Mouse (Mus musculus) liver, embryonic 16.5 days (tissue): ENCODE results near the gene Fblim1. TPM values are rescaled to one million over a fixed set of nuclear protein-coding genes. Genes with fewer than 3 reads are reported as not detected.

Experiments
- ATAC-seq: fragments of 200-750 bp; cut with Nextera tagmentation; 2 replicates; pipeline ENCODE4 v1.8.0; 2017; ENCODE audit warnings: low read depth, mild to moderate bottlenecking, moderate number of reproducible peaks, moderate library complexity
- H3K27ac ChIP-seq: fragments of 300-500 bp; sonication (generic); 2 replicates; pipeline ENCODE4 v1.5.1; 2014; ENCODE audit warnings: mild to moderate bottlenecking, low read length
- H3K27me3 ChIP-seq: fragments of 300-500 bp; sonication (generic); 2 replicates; pipeline ENCODE4 v1.6.1; 2014; ENCODE audit warnings: low read depth, low read length, mixed read lengths; ENCODE audit not compliant: control insufficient read depth, insufficient read depth
- H3K36me3 ChIP-seq: fragments of 300-500 bp; sonication (generic); 2 replicates; pipeline ENCODE4 v1.6.1; 2014; ENCODE audit warnings: mild to moderate bottlenecking; ENCODE audit not compliant: control insufficient read depth, insufficient read depth
- H3K4me1 ChIP-seq: fragments of 300-500 bp; sonication (generic); 2 replicates; pipeline ENCODE4 v1.6.1; 2014; ENCODE audit warnings: low read depth, low read length, mixed read lengths; ENCODE audit not compliant: control insufficient read depth
- H3K4me2 ChIP-seq: fragments of 300-500 bp; sonication (generic); 2 replicates; pipeline ENCODE4 v1.6.1; 2014; ENCODE audit warnings: low read depth, low read length, mixed read lengths
- H3K4me3 ChIP-seq: fragments of 300-500 bp; sonication (generic); 2 replicates; pipeline ENCODE4 v1.5.1; 2014; ENCODE audit warnings: low read depth, mild to moderate bottlenecking, low read length
- H3K9ac ChIP-seq: fragments of 300-500 bp; sonication (generic); 2 replicates; pipeline ENCODE4 v1.6.1; 2014; ENCODE audit warnings: low read depth, low read length
- H3K9me3 ChIP-seq: fragments of 300-500 bp; sonication (generic); replicated peaks from 2 replicates; pipeline ENCODE4 v1.6.1; 2016; ENCODE audit warnings: low read length; ENCODE audit not compliant: control insufficient read depth
- WGBS: fragments of 180-500 bp; shearing (Covaris S2); extraction: QIAGEN DNeasy Blood & Tissue Kit; methylation state at CpG from one replicate; pipeline ENCODE4 v1.1.7; 2014; ENCODE audit not compliant: insufficient replicate concordance; 5-methylcytosine and 5-hydroxymethylcytosine counted together
- polyA plus RNA-seq: library from polyadenylated mRNA; unstranded; fragments of >200 nt; fragmentation: Nextera tagmentation; extraction: Ambion mirVana; gene quantifications from 2 replicates; pipeline ENCODE4 v1.2.1, GENCODE M21; 2015

The Fblim1 gene
- polyA plus RNA-seq, 1 experiment from 2014 or later, result 2.3 TPM

DNA sequence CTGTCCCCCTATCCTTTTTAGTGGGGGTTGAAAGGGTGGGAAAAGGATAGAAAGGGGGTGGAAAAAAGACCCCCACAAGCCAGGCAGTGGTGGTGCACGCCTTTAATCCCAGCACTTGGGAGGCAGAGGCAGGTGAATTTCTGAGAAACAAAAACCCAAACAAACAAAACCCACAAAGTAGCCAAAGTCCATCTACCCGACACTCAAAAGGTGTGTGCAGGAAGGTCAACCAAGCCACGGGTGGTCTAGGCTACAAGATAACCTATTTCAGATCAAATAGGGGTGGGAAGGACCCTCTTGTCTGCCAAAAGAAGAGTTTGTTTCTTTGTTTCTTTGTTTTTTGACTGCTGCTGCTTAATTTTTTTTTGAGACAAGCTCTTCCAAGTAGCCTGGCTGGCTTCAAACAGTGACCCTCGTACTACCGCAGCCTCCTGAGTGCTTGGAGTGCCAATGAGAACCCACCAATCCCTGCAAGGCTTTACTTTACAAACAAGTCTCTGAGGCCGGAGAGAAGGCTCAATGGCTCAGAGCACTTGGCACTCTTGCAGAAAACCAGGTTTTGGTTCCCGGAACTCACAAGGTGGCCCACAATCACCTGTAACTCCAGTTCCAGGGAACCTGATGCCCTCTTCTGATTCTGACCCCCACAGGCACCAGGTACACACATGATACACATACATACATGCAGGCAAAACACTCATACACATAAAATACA, 78.8 kb downstream of the Fblim1 start:
- no peaks in the 10 kb centered on the region for H3K27me3 ChIP-seq
- H3K27ac ChIP-seq, result no peak overlapping the region
- H3K4me2 ChIP-seq, result no peak overlapping the region
- no peaks in the 10 kb centered on the region for H3K9me3 ChIP-seq
- H3K9ac ChIP-seq, result no peak overlapping the region
- peaks cover 4% of the 10 kb centered on the region for H3K36me3 ChIP-seq
- no peak for ATAC-seq
- H3K4me1 ChIP-seq, result peaks cover 34% of the 10 kb centered on the region
- H3K4me3 ChIP-seq, result no peak overlapping the region
- WGBS, result 61% methylated on average over 7 of the region's 7 CpGs

Other genes with a start within 250 kb of the Fblim1 start
- not detected in 2 replicates for gene Fam131c, start 237.9 kb downstream of the Fblim1 start, polyA plus RNA-seq
- 0.05 TPM in 1 of 2 replicates, not detected in the other for gene Clcnka, start 207.4 kb downstream of the Fblim1 start, polyA plus RNA-seq
- not detected in 2 replicates for gene Clcnkb, start 190.1 kb downstream of the Fblim1 start, polyA plus RNA-seq
- 0.22 and 0.97 TPM in 2 replicates for gene Hspb7, start 185.3 kb downstream of the Fblim1 start, polyA plus RNA-seq
- gene Srarp, start 170.0 kb downstream of the Fblim1 start, polyA plus RNA-seq, result not detected in 2 replicates
- gene Zbtb17, start 161.4 kb downstream of the Fblim1 start, polyA plus RNA-seq, result 6.6 and 7.9 TPM in 2 replicates
- 2.9 and 3.3 TPM in 2 replicates for gene Spen, start 67.5 kb downstream of the Fblim1 start, polyA plus RNA-seq
- gene Tmem82, start 12.5 kb upstream of the Fblim1 start, polyA plus RNA-seq, result 4.5 and 5.3 TPM in 2 replicates
- gene Slc25a34, start 17.7 kb upstream of the Fblim1 start, polyA plus RNA-seq, result 0.08 and 0.14 TPM in 2 replicates
- gene Plekhm2, start 58.8 kb upstream of the Fblim1 start, polyA plus RNA-seq, result 1.0 and 1.5 TPM in 2 replicates
- gene Rsc1a1, start 79.5 kb upstream of the Fblim1 start, polyA plus RNA-seq, result not detected in 2 replicates
- gene Ddi2, start 117.3 kb upstream of the Fblim1 start, polyA plus RNA-seq, result 13.9 and 14.5 TPM in 2 replicates
- gene Agmat, start 140.6 kb upstream of the Fblim1 start, polyA plus RNA-seq, result 25.9 and 28.3 TPM in 2 replicates
- gene Dnajc16, start 184.8 kb upstream of the Fblim1 start, polyA plus RNA-seq, result 2.5 and 2.6 TPM in 2 replicates
- gene Casp9, start 187.5 kb upstream of the Fblim1 start, polyA plus RNA-seq, result 9.5 and 10.4 TPM in 2 replicates
- gene Cela2a, start 220.1 kb upstream of the Fblim1 start, polyA plus RNA-seq, result 1.8 and 13.9 TPM in 2 replicates
- gene Ctrc, start 240.3 kb upstream of the Fblim1 start, polyA plus RNA-seq, result not detected in 2 replicates